Mouse (Mus musculus): ENCODE results near the gene Zfp954. TPM values are rescaled to one million over a fixed set of nuclear protein-coding genes. Genes with fewer than 3 reads are reported as not detected.
"Not testable (repeated sequence)": the region's sequence is repeated elsewhere in the genome, so short reads cannot be mapped to it uniquely, and the experiment has no call there.

The Zfp954 gene
- polyA plus RNA-seq (2014; fragmentation: Nextera tagmentation; extraction: Ambion mirVana), result 13.3 and 13.6 TPM in 2 replicates

GRCm38 (mm10) chr7:7120921-7121601, at the start of gene Zfp954:
Zfp954 (minus strand) TSS chr7:7121488.
- WGBS, result under 1% methylated on average over 30 of the region's 30 CpGs
- Histone ChIP-seq H3K4me3 (ENCODE audit: low read depth, low read length) (peak within 1 kb of the TSS; percentile 63), H3K4me1 (replicated peaks; ENCODE audit: control insufficient read depth, insufficient read depth, low read length) (no peaks in the 10 kb centered on the region; the same call in 1 of the 2 replicates), H3K27ac (ENCODE audit: low read depth) (no peak within 1 kb of the TSS; the same call in 1 of the 2 replicates), H3K36me3 (ENCODE audit: control insufficient read depth, insufficient read depth, low read length) (peaks cover 24% of the 10 kb centered on the region), H3K4me2 (ENCODE audit: low read length) (peak within 1 kb of the TSS; percentile 53), H3K27me3 (replicated peaks; ENCODE audit: control insufficient read depth, insufficient read depth, low read length) (no peaks in the 10 kb centered on the region), H3K9me3 (ENCODE audit: control insufficient read depth, low read length) (no peaks in the 10 kb centered on the region), H3K9ac (ENCODE audit: low read length) (peak within 1 kb of the TSS; percentile 53)
- ATAC-seq (replicated peaks; ENCODE audit: low FRiP score, low TSS enrichment, low read depth) (peak; percentile 95), DNase-seq (ENCODE audit: low spot score) (peak; percentile 89)

- DNase-seq (ENCODE audit: low spot score), result no peak
- Histone ChIP-seq H3K4me3 (ENCODE audit: low read depth, low read length) (no peak overlapping the region), H3K4me1 (replicated peaks; ENCODE audit: control insufficient read depth, insufficient read depth, low read length) (no peaks in the 10 kb centered on the region), H3K27ac (ENCODE audit: low read depth) (no peak overlapping the region), H3K27me3 (replicated peaks; ENCODE audit: control insufficient read depth, insufficient read depth, low read length) (no peaks in the 10 kb centered on the region), H3K9me3 (ENCODE audit: control insufficient read depth, low read length) (no peaks in the 10 kb centered on the region), H3K36me3 (ENCODE audit: control insufficient read depth, insufficient read depth, low read length) (no peaks in the 10 kb centered on the region), H3K4me2 (ENCODE audit: low read length) (no peak overlapping the region), H3K9ac (ENCODE audit: low read length) (no peak overlapping the region)
- no peak for ATAC-seq (replicated peaks; ENCODE audit: low FRiP score, low TSS enrichment, low read depth)
- WGBS, result 92% methylated on average over 15 of the region's 15 CpGs
These were observed 24.8 kb upstream of the Zfp954 start for GRCm38 (mm10) chr7:7145991-7146608.

- Histone ChIP-seq H3K4me2 (ENCODE audit: low read length) (no peak overlapping the region), H3K27me3 (replicated peaks; ENCODE audit: control insufficient read depth, insufficient read depth, low read length) (no peaks in the 10 kb centered on the region), H3K9ac (ENCODE audit: low read length) (no peak overlapping the region), H3K27ac (ENCODE audit: low read depth) (no peak overlapping the region), H3K9me3 (ENCODE audit: control insufficient read depth, low read length) (no peaks in the 10 kb centered on the region), H3K36me3 (ENCODE audit: control insufficient read depth, insufficient read depth, low read length) (no peaks in the 10 kb centered on the region), H3K4me1 (replicated peaks; ENCODE audit: control insufficient read depth, insufficient read depth, low read length) (no peaks in the 10 kb centered on the region), H3K4me3 (ENCODE audit: low read depth, low read length) (no peak overlapping the region)
- no peak for ATAC-seq (replicated peaks; ENCODE audit: low FRiP score, low TSS enrichment, low read depth)
- 80% methylated on average over 1 of the region's 1 CpGs for WGBS
- DNase-seq (ENCODE audit: low spot score), result no peak
These were observed 22.9 kb upstream of the Zfp954 start for GRCm38 (mm10) chr7:7144215-7144614.

- Histone ChIP-seq H3K36me3 (ENCODE audit: control insufficient read depth, insufficient read depth, low read length) (peaks cover 8% of the 10 kb centered on the region; the same call in 1 of the 2 replicates), H3K27ac (ENCODE audit: low read depth) (no peak within 1 kb of the TSS), H3K4me2 (ENCODE audit: low read length) (peak within 1 kb of the TSS; percentile 55), H3K4me3 (ENCODE audit: low read depth, low read length) (peak within 1 kb of the TSS; percentile 51), H3K4me1 (replicated peaks; ENCODE audit: control insufficient read depth, insufficient read depth, low read length) (no peaks in the 10 kb centered on the region), H3K27me3 (replicated peaks; ENCODE audit: control insufficient read depth, insufficient read depth, low read length) (no peaks in the 10 kb centered on the region), H3K9me3 (ENCODE audit: control insufficient read depth, low read length) (no peaks in the 10 kb centered on the region), H3K9ac (ENCODE audit: low read length) (peak within 1 kb of the TSS; percentile 53)
- 4% methylated on average over 16 of the region's 16 CpGs for WGBS
- ATAC-seq (replicated peaks; ENCODE audit: low FRiP score, low TSS enrichment, low read depth), result peak; percentile 94
- DNase-seq (ENCODE audit: low spot score), result peak; percentile 84
These were observed 15.1 kb upstream of the Zfp954 start, which contains the start of gene Zfp773 for GRCm38 (mm10) chr7:7136379-7136866. Zfp773 (minus strand) TSS chr7:7136755.

GRCm38 (mm10) chr7:7132751-7133150, 11.5 kb upstream of the Zfp954 start:
- Histone ChIP-seq H3K4me2 (ENCODE audit: low read length) (no peak overlapping the region), H3K4me3 (ENCODE audit: low read depth, low read length) (no peak overlapping the region), H3K9ac (ENCODE audit: low read length) (no peak overlapping the region), H3K9me3 (ENCODE audit: control insufficient read depth, low read length) (no peaks in the 10 kb centered on the region), H3K4me1 (replicated peaks; ENCODE audit: control insufficient read depth, insufficient read depth, low read length) (no peaks in the 10 kb centered on the region), H3K27ac (ENCODE audit: low read depth) (no peak overlapping the region), H3K36me3 (ENCODE audit: control insufficient read depth, insufficient read depth, low read length) (peaks cover 8% of the 10 kb centered on the region; the same call in 1 of the 2 replicates), H3K27me3 (replicated peaks; ENCODE audit: control insufficient read depth, insufficient read depth, low read length) (no peaks in the 10 kb centered on the region)
- 80% methylated on average over 8 of the region's 8 CpGs for WGBS
- ATAC-seq (replicated peaks; ENCODE audit: low FRiP score, low TSS enrichment, low read depth), result no peak
- no peak for DNase-seq (ENCODE audit: low spot score)

- WGBS, result 96% methylated on average over 14 of the region's 15 CpGs
- not testable (repeated sequence) for H3K36me3 ChIP-seq (ENCODE audit: control insufficient read depth, insufficient read depth, low read length); H3K4me2 ChIP-seq (ENCODE audit: low read length); H3K27ac ChIP-seq (ENCODE audit: low read depth); H3K9ac ChIP-seq (ENCODE audit: low read length); H3K4me3 ChIP-seq (ENCODE audit: low read depth, low read length); H3K9me3 ChIP-seq (ENCODE audit: control insufficient read depth, low read length); H3K4me1 ChIP-seq (replicated peaks; ENCODE audit: control insufficient read depth, insufficient read depth, low read length); DNase-seq (ENCODE audit: low spot score); H3K27me3 ChIP-seq (replicated peaks; ENCODE audit: control insufficient read depth, insufficient read depth, low read length); ATAC-seq (replicated peaks; ENCODE audit: low FRiP score, low TSS enrichment, low read depth)
These were observed 9.3 kb upstream of the Zfp954 start for GRCm38 (mm10) chr7:7130491-7131124.

GRCm38 (mm10) chr7:7121602-7121980, 303 bp upstream of the Zfp954 start:
- H3K4me1 ChIP-seq (replicated peaks; ENCODE audit: control insufficient read depth, insufficient read depth, low read length), result no peaks in the 10 kb centered on the region; the same call in 1 of the 2 replicates
- no peak overlapping the region for H3K27ac ChIP-seq (ENCODE audit: low read depth)
- no peaks in the 10 kb centered on the region for H3K27me3 ChIP-seq (replicated peaks; ENCODE audit: control insufficient read depth, insufficient read depth, low read length)
- DNase-seq (ENCODE audit: low spot score) (no peak), ATAC-seq (replicated peaks; ENCODE audit: low FRiP score, low TSS enrichment, low read depth) (no peak)
- H3K4me3 ChIP-seq (ENCODE audit: low read depth, low read length), result peak overlapping the region; percentile 63
- WGBS, result 52% methylated on average over 6 of the region's 6 CpGs
- H3K9ac ChIP-seq (ENCODE audit: low read length), result no peak overlapping the region
- H3K9me3 ChIP-seq (ENCODE audit: control insufficient read depth, low read length), result no peaks in the 10 kb centered on the region
- H3K4me2 ChIP-seq (ENCODE audit: low read length), result peak overlapping the region; percentile 53
- peaks cover 19% of the 10 kb centered on the region for H3K36me3 ChIP-seq (ENCODE audit: control insufficient read depth, insufficient read depth, low read length)

GRCm38 (mm10) chr7:7118441-7118840, 2.8 kb downstream of the Zfp954 start:
- Histone ChIP-seq H3K4me3 (ENCODE audit: low read depth, low read length) (no peak overlapping the region), H3K36me3 (ENCODE audit: control insufficient read depth, insufficient read depth, low read length) (peaks cover 44% of the 10 kb centered on the region), H3K9me3 (ENCODE audit: control insufficient read depth, low read length) (no peaks in the 10 kb centered on the region), H3K9ac (ENCODE audit: low read length) (no peak overlapping the region), H3K27ac (ENCODE audit: low read depth) (no peak overlapping the region), H3K27me3 (replicated peaks; ENCODE audit: control insufficient read depth, insufficient read depth, low read length) (no peaks in the 10 kb centered on the region), H3K4me1 (replicated peaks; ENCODE audit: control insufficient read depth, insufficient read depth, low read length) (no peaks in the 10 kb centered on the region; the same call in 1 of the 2 replicates), H3K4me2 (ENCODE audit: low read length) (no peak overlapping the region)
- DNase-seq (ENCODE audit: low spot score) (no peak), ATAC-seq (replicated peaks; ENCODE audit: low FRiP score, low TSS enrichment, low read depth) (no peak)
- 85% methylated on average over 2 of the region's 2 CpGs for WGBS

Data from intestine, embryonic 14.5 days (tissue).